Mouse (Mus musculus): Measurements from ENCODE around the gene Creb5.

DNA sequence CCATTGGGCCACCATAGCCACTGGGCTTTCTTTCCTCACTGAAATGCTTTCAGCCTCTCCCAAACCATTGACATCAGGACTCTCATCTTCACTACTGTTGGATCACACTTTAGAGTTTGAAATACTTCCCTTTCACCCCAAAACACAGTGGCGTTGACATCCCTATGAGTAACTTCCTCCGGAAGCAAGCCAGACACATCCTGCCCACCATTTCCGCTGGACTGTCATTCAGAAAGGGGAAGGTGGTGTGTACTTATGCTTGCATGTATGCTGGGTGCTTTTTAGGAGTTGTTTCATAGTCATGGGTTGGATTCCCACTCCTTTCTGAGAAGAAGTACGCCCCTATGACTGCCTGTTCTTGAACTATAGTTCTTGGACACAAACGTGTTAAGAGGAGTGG lies 82.9 kb downstream of the Creb5 start:
- TF ChIP-seq POLR2A (IDR thresholded peaks at IDR 0.05; ENCODE audit: insufficient read depth, low read depth, low read length) (no peak), CTCF (IDR thresholded peaks at IDR 0.05) (no peak)

All from heart, adult 2 months (tissue).